Mouse (Mus musculus): Measurements from ENCODE around the gene Optn.
A peak's percentile ranks its signal among the peaks of the same experiment; 100 is the strongest.
"Not testable (repeated sequence)": the region's sequence is repeated elsewhere in the genome, so short reads cannot be mapped to it uniquely, and the experiment has no call there.

Gene Optn

GRCm38 (mm10) chr2:5063299-5064205 lies at the start of gene Optn:
TSS of gene Optn (minus strand) at chr2:5064051.
- peak; percentile 89 for DNase-seq

- DNase-seq, result no peak
These were observed 49.0 kb upstream of the Optn start for GRCm38 (mm10) chr2:5112785-5113291.

GRCm38 (mm10) chr2:5102891-5103290 lies 39.0 kb upstream of the Optn start:
- no peak for DNase-seq

- no peak for DNase-seq
These were observed 37.9 kb upstream of the Optn start for GRCm38 (mm10) chr2:5101743-5102245.

- DNase-seq, result no peak
These were observed 35.3 kb upstream of the Optn start for GRCm38 (mm10) chr2:5099176-5099575.

- no peak for DNase-seq
These were observed 34.1 kb upstream of the Optn start for GRCm38 (mm10) chr2:5097786-5098445.

GRCm38 (mm10) chr2:5095316-5095715 lies 31.5 kb upstream of the Optn start:
- no peak for DNase-seq

- no peak for DNase-seq
These were observed 31.0 kb upstream of the Optn start for GRCm38 (mm10) chr2:5094876-5095275.

- DNase-seq, result peak; percentile 7
These were observed 26.5 kb upstream of the Optn start for GRCm38 (mm10) chr2:5090385-5090784.

- DNase-seq, result no peak
These were observed 23.8 kb upstream of the Optn start for GRCm38 (mm10) chr2:5087667-5088066.

- no peak for DNase-seq
These were observed 19.9 kb upstream of the Optn start for GRCm38 (mm10) chr2:5083739-5084138.

- DNase-seq, result peak; percentile 46
These were observed 16.4 kb upstream of the Optn start for GRCm38 (mm10) chr2:5080053-5080787.

- no peak for DNase-seq
These were observed 14.1 kb upstream of the Optn start for GRCm38 (mm10) chr2:5077937-5078336.

GRCm38 (mm10) chr2:5077490-5077889 lies 13.6 kb upstream of the Optn start:
- no peak for DNase-seq

GRCm38 (mm10) chr2:5075856-5076255 lies 12.0 kb upstream of the Optn start:
- DNase-seq, result no peak

GRCm38 (mm10) chr2:5075432-5075831 lies 11.6 kb upstream of the Optn start:
- DNase-seq, result no peak

GRCm38 (mm10) chr2:5073785-5074184 lies 9.9 kb upstream of the Optn start:
- DNase-seq, result no peak

GRCm38 (mm10) chr2:5067951-5068350 lies 4.1 kb upstream of the Optn start:
- no peak for DNase-seq

- not testable (repeated sequence) for DNase-seq
These were observed 3.4 kb upstream of the Optn start for GRCm38 (mm10) chr2:5067254-5067653.

- DNase-seq, result no peak
These were observed 396 bp upstream of the Optn start for GRCm38 (mm10) chr2:5064247-5064646.

- no peak for DNase-seq
These were observed 1.2 kb downstream of the Optn start for GRCm38 (mm10) chr2:5062496-5063298.

GRCm38 (mm10) chr2:5061133-5061708 lies 2.6 kb downstream of the Optn start:
- DNase-seq, result peak; percentile 6

Data from lung, postnatal 36 days (tissue).